Mouse (Mus musculus): Measurements from ENCODE around the gene Ncln.
"Not testable (repeated sequence)": the region's sequence is repeated elsewhere in the genome, so short reads cannot be mapped to it uniquely, and the experiment has no call there.

Gene Ncln

GRCm38 (mm10) chr10:81461673-81462414 is 34.3 kb downstream of the Ncln start:
- DNase-seq (ENCODE audit: low spot score) = no peak

GRCm38 (mm10) chr10:81460951-81461350 is 35.2 kb downstream of the Ncln start:
- no peak for DNase-seq (ENCODE audit: low spot score)

- no peak for DNase-seq (ENCODE audit: low spot score)
These were observed 35.7 kb downstream of the Ncln start for GRCm38 (mm10) chr10:81460471-81460870.

- DNase-seq (ENCODE audit: low spot score) = no peak
These were observed 36.8 kb downstream of the Ncln start for GRCm38 (mm10) chr10:81459399-81459798.

- DNase-seq (ENCODE audit: low spot score) = no peak
These were observed 37.9 kb downstream of the Ncln start for GRCm38 (mm10) chr10:81458267-81458666.

- DNase-seq (ENCODE audit: low spot score) = no peak
These were observed 38.6 kb downstream of the Ncln start for GRCm38 (mm10) chr10:81457624-81458023.

GRCm38 (mm10) chr10:81456983-81457563 is 39.1 kb downstream of the Ncln start:
- no peak for DNase-seq (ENCODE audit: low spot score)

GRCm38 (mm10) chr10:81455181-81455895 is 40.9 kb downstream of the Ncln start, which contains the start of gene Nfic:
Nfic (minus strand) TSS chr10:81455635.
- no peak for DNase-seq (ENCODE audit: low spot score)

GRCm38 (mm10) chr10:81454106-81454505 is 42.1 kb downstream of the Ncln start:
- no peak for DNase-seq (ENCODE audit: low spot score)

GRCm38 (mm10) chr10:81452947-81453288 is 43.3 kb downstream of the Ncln start:
- DNase-seq (ENCODE audit: low spot score) = no peak

GRCm38 (mm10) chr10:81452237-81452946 is 43.8 kb downstream of the Ncln start:
- no peak for DNase-seq (ENCODE audit: low spot score)

GRCm38 (mm10) chr10:81451365-81451745 is 44.8 kb downstream of the Ncln start:
- DNase-seq (ENCODE audit: low spot score) = no peak

- no peak for DNase-seq (ENCODE audit: low spot score)
These were observed 45.4 kb downstream of the Ncln start for GRCm38 (mm10) chr10:81450641-81451364.

- DNase-seq (ENCODE audit: low spot score) = peak; percentile 84
These were observed 46.1 kb downstream of the Ncln start for GRCm38 (mm10) chr10:81450140-81450539.

GRCm38 (mm10) chr10:81445516-81445915 is 50.7 kb downstream of the Ncln start:
- not testable (repeated sequence) for DNase-seq (ENCODE audit: low spot score)

GRCm38 (mm10) chr10:81441019-81441418 is 55.2 kb downstream of the Ncln start:
- DNase-seq (ENCODE audit: low spot score) = no peak

All from lung, postnatal 25 days (tissue).